Mouse (Mus musculus): ENCODE measurements around the gene Reg3g. TPM values are rescaled to one million over a fixed set of nuclear protein-coding genes. Genes with fewer than 3 reads are reported as not detected.
"Not testable (repeated sequence)": the region's sequence is repeated elsewhere in the genome, so short reads cannot be mapped to it uniquely, and the experiment has no call there.

Gene Reg3g
- not detected for total RNA-seq (2021)

DNA sequence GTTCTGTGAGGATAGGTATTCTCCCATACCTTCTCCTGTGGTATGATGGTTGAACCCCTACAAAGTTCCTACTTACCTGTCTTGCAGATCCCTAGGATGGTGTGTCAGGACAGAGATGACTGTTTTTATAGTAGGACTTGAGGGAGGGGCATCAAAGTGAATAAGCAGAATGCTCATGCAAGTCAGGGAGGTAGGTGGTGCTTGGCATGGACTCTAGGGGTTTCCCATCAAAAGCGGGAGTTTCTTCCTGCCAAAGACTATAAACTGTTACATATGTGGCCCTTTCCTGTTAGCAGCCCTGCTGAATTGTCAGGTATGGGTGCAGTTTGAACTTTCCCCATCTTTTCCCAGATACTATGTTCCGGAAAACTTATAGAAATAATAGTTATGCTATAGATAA lies at the start of gene Reg3g:
Gene Reg3g, minus strand, starts transcription at position 101 of the 400 bp plus-strand sequence.
- no peak for DNase-seq
- intact Hi-C loops (cut with DNase I) = no loop called here

GRCm38 (mm10) chr6:78515777-78516446 lies 47.2 kb upstream of the Reg3g start:
- intact Hi-C loops (cut with DNase I) = no loop called here
- no peak for DNase-seq

DNA sequence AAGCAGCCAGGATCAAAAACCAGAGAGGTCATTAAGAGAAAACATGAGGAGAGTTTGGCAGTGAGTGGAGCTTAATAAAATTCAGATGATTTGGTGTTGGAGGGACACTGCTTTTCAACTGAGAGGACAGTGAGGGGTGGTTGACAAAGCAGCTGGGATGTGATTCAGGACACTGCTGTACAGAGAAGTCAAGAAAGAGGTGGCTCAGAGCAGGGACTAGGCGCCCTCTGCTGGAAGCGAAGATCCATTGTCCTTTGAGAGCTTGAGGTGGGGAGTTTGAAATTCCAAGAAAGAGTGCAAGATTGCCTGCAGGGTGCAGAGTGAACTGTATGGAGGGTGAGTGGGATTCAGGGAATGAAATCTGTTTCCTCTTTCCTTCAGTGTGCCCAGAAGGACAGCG lies 44.2 kb upstream of the Reg3g start:
- intact Hi-C loops (cut with DNase I) = loop anchor here (1.0 kb wide), 1 partner anchor 183 kb away; no protein-coding TSS in a partner anchor
- DNase-seq = peak; percentile 1 to 7

GRCm38 (mm10) chr6:78510173-78510900 lies 41.7 kb upstream of the Reg3g start:
- no peak for DNase-seq
- intact Hi-C loops (cut with DNase I) = no loop called here

DNA sequence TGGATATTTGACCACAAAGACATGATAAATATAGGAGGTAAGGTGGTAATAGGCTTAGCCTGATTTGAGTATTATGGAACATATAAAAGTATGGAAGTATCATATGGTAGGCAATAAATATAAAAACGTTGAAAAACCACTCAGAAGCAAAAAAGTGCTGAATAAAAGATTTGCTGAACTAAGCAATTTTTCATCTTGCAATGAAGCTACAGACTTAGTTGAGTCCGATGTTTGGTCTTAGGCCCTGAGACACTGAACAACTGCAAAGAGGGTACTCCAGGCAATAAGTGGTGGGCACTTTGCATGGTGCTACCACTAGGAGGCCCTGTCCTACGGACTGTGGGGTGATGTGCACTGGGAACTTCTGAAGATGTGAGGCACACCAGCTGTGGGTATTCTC lies 37.1 kb upstream of the Reg3g start:
- DNase-seq = no peak
- intact Hi-C loops (cut with DNase I) = no loop called here

- no peak for DNase-seq
- intact Hi-C loops (cut with DNase I) = no loop called here
Observed at GRCm38 (mm10) chr6:78494633-78495032, 26.0 kb upstream of the Reg3g start.

DNA sequence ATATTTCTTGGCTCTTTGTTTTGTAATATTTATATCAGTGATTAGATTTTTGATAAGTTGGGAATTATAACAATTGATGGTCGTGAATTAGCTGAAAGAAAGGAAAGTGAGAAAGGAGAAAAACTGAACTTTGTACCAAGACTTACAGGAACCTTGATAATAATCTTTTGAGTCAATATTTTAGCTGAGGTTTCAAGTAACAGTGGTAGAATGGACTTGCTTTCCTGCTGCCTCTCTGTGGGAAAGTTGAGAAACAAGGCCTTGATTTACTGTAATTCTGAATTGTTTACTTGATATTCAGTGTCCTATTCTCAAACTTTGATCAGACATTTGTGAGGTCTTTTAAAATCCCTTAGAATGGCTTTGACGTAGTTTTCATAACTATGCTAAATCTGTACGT lies 615 bp upstream of the Reg3g start:
- intact Hi-C loops (cut with DNase I) = no loop called here
- DNase-seq = no peak

DNA sequence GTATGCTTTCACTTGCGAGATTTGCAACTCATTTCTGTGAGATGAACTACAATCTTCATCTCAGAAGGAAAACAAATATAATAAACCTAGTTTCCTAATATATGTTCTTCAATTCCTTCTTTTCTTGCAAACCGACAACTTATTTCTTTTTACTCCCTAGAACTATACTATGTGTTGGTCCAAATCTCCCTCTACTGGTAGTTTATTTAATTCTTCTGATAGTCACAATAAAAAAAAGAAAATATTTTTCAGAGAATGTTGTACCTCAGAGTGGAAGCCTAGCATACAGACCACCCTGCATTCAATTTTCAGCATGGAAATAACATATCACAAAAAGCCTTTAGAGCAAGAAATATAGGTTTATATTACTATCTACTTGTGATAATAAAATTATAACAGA lies 5.4 kb downstream of the Reg3g start:
- DNase-seq = no peak
- intact Hi-C loops (cut with DNase I) = no loop called here

DNA sequence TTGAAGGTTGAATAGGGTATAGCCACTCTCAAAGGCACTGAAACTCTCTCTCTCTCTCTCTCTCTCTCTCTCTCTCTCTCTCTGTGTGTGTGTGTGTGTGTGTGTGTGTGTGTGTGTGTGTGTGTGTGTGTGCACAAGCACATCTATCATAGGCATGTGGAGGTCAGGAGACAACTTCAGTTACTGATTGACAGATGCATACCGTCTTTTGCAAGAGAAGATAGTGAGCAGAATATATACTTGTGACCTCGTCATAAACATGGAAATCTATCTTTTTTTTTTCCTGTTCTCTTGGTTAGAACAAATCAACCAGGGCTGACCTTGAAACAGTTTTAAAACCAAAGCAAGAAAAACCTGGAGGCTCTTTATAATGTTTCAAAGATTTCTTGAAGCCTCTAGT lies 6.3 kb downstream of the Reg3g start:
- intact Hi-C loops (cut with DNase I) = no loop called here
- no peak for DNase-seq

- intact Hi-C loops (cut with DNase I) = no loop called here
Observed at GRCm38 (mm10) chr6:78460191-78460825, 8.4 kb downstream of the Reg3g start.

GRCm38 (mm10) chr6:78452804-78453203 lies 15.9 kb downstream of the Reg3g start:
- intact Hi-C loops (cut with DNase I) = no loop called here
- DNase-seq = no peak

More at GRCm38 (mm10) chr6:78460191-78460825, 8.4 kb downstream of the Reg3g start:
- DNase-seq = no peak

- intact Hi-C loops (cut with DNase I) = no loop called here
- DNase-seq = no peak
Observed at GRCm38 (mm10) chr6:78448409-78448808, 20.3 kb downstream of the Reg3g start.

GRCm38 (mm10) chr6:78447202-78447601 lies 21.5 kb downstream of the Reg3g start:
- intact Hi-C loops (cut with DNase I) = no loop called here

DNA sequence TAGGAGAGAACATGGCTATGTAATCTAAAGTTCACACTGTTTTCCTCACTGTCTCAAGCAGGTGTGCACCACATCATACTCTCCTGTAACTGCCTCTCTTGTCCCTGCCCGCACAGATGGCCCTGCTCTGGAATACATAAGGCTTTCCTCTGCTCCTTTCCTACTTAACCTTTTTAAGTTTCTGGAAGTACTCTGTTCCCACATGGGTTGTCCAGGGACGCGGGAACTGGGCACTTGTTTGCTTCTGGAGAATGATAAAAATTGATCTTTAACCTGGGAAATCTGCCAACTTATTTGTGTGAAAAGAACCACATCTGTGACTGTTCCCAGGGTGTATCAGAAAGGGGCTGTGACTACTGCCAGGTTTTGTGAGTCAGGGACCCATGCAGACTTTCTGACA lies 43.2 kb downstream of the Reg3g start:
- intact Hi-C loops (cut with DNase I) = no loop called here

More at GRCm38 (mm10) chr6:78447202-78447601, 21.5 kb downstream of the Reg3g start:
- DNase-seq = no peak

GRCm38 (mm10) chr6:78422411-78422810 lies 46.3 kb downstream of the Reg3g start, which contains the start of gene Reg1:
Reg1 (plus strand) TSS chr6:78422711.
- intact Hi-C loops (cut with DNase I); DNase-seq: not testable (repeated sequence)

More for the DNA sequence above, 43.2 kb downstream of the Reg3g start:
- no peak for DNase-seq

Other genes starting within 250 kb of the Reg3g start
- gene Reg3b, start 98.2 kb downstream of the Reg3g start, total RNA-seq (2021) = not detected
- gene Reg3d, start 90.0 kb downstream of the Reg3g start, total RNA-seq (2021) = not detected
- not detected for gene Reg3a, start 88.2 kb downstream of the Reg3g start, total RNA-seq (2021)
- not detected for gene Reg2, start 73.2 kb downstream of the Reg3g start, total RNA-seq (2021)
- not detected for gene Reg1, start 46.2 kb downstream of the Reg3g start, total RNA-seq (2021)

All from heart, postnatal 36 days (tissue).